Mouse (Mus musculus): Measurements from ENCODE around the gene Vmn1r100. TPM values are rescaled to one million over a fixed set of nuclear protein-coding genes. Genes with fewer than 3 reads are reported as not detected.
"Not testable (repeated sequence)": the region's sequence is repeated elsewhere in the genome, so short reads cannot be mapped to it uniquely, and the experiment has no call there.

Gene Vmn1r100
- not detected in 2 replicates for polyA plus RNA-seq (2014; fragmentation: Nextera tagmentation; extraction: Ambion mirVana)

DNA sequence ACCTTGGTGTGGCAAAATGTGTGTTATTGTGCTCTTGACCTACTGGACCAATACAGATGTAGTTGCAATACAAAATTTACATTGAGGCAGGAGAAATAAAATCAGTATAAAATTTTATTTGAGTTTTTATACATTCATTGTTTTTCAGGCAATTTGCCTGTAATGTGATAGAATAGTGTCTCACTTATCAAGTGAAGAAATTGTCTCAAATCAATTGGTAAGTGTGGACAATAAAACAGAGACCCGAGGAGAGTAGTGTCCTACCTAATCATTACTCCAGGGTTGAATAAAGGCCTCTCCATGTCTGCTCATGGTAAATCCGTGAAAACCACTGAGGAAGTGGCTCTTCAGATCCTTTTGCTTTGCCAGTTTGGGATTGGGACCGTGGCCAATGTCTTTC is at the start of gene Vmn1r100:
Gene Vmn1r100 (plus strand): TSS at position 301 of the 400 bp plus-strand sequence.
- H3K4me1 ChIP-seq (ENCODE audit: control insufficient read depth, insufficient read depth, low read length); H3K27me3 ChIP-seq (ENCODE audit: control insufficient read depth, insufficient read depth, low read length); H3K9ac ChIP-seq (replicated peaks; ENCODE audit: low read depth, low read length); H3K4me2 ChIP-seq (ENCODE audit: low read depth, low read length); H3K27ac ChIP-seq (ENCODE audit: low read depth, low read length); H3K4me3 ChIP-seq (ENCODE audit: low read depth, low read length); H3K9me3 ChIP-seq (ENCODE audit: control insufficient read depth, low read length); H3K36me3 ChIP-seq (ENCODE audit: control insufficient read depth, insufficient read depth, low read length); ATAC-seq (ENCODE audit: low read depth): not testable (repeated sequence)
- no CpG with 5 or more reads among the region's 3 CpGs for WGBS

DNA sequence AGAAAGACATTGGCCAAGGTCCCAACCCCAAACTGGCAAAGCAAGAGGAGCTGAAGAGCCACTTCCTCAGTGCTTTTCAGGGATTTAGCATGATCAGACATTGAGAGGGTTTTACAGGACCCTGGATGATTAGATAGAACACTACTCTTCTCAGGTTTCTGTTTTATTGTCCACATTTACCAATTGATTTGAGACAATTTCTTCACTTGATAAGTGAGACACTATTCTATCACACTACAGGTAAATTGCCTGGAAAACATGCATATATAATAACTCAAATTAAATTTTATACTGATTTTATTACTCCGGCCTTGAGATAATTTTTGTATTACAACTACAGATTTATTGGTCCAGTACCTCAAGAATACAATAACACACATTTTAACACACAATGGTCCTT is 42.4 kb upstream of the Vmn1r100 start, which contains the start of gene Gm5728:
Gene Gm5728 (minus strand): TSS at position 101 of the 400 bp plus-strand sequence.
- no CpG with 5 or more reads among the region's 1 CpGs for WGBS
- not testable (repeated sequence) for H3K27ac ChIP-seq (ENCODE audit: low read depth, low read length); H3K4me1 ChIP-seq (ENCODE audit: control insufficient read depth, insufficient read depth, low read length); H3K4me3 ChIP-seq (ENCODE audit: low read depth, low read length); H3K9me3 ChIP-seq (ENCODE audit: control insufficient read depth, low read length); ATAC-seq (ENCODE audit: low read depth); H3K36me3 ChIP-seq (ENCODE audit: control insufficient read depth, insufficient read depth, low read length); H3K27me3 ChIP-seq (ENCODE audit: control insufficient read depth, insufficient read depth, low read length); H3K9ac ChIP-seq (replicated peaks; ENCODE audit: low read depth, low read length); H3K4me2 ChIP-seq (ENCODE audit: low read depth, low read length)

DNA sequence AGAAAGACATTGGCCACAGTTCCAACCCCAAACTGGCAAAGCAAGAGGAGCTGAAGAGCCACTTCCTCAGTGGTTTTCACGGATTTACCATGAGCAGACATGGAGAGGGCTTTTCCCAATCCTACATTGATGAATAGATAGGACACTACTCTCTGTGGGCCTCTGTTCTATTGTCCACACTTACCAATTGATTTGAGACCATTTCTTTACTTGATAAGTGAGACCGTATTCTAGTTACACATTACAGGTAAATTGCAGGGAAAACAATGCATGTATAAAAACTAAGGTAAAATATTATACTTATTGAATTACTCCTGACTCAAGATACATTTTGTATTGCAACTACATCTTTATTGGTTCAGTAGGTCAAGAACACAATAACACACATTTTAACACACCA is 24.8 kb downstream of the Vmn1r100 start, which contains the start of gene Vmn1r101:
Gene Vmn1r101 (minus strand): TSS at position 101 of the 400 bp plus-strand sequence.
- WGBS, result no CpG with 5 or more reads among the region's 2 CpGs
- H3K4me2 ChIP-seq (ENCODE audit: low read depth, low read length); H3K4me1 ChIP-seq (ENCODE audit: control insufficient read depth, insufficient read depth, low read length); H3K9me3 ChIP-seq (ENCODE audit: control insufficient read depth, low read length); H3K9ac ChIP-seq (replicated peaks; ENCODE audit: low read depth, low read length); H3K4me3 ChIP-seq (ENCODE audit: low read depth, low read length); H3K36me3 ChIP-seq (ENCODE audit: control insufficient read depth, insufficient read depth, low read length); H3K27ac ChIP-seq (ENCODE audit: low read depth, low read length); H3K27me3 ChIP-seq (ENCODE audit: control insufficient read depth, insufficient read depth, low read length); ATAC-seq (ENCODE audit: low read depth): not testable (repeated sequence)

Other genes starting within 250 kb of the Vmn1r100 start
- gene Vmn1r94, start 249.6 kb upstream of the Vmn1r100 start, polyA plus RNA-seq (2014; fragmentation: Nextera tagmentation; extraction: Ambion mirVana), result not detected in 2 replicates
- not detected in 2 replicates for gene Vmn1r95, start 224.2 kb upstream of the Vmn1r100 start, polyA plus RNA-seq (2014; fragmentation: Nextera tagmentation; extraction: Ambion mirVana)
- not detected in 2 replicates for gene Gm6164, start 212.3 kb upstream of the Vmn1r100 start, polyA plus RNA-seq (2014; fragmentation: Nextera tagmentation; extraction: Ambion mirVana)
- not detected in 2 replicates for gene Gm4498, start 184.1 kb upstream of the Vmn1r100 start, polyA plus RNA-seq (2014; fragmentation: Nextera tagmentation; extraction: Ambion mirVana)
- not detected in 2 replicates for gene Gm5890, start 155.1 kb upstream of the Vmn1r100 start, polyA plus RNA-seq (2014; fragmentation: Nextera tagmentation; extraction: Ambion mirVana)
- gene Gm4133, start 83.9 kb upstream of the Vmn1r100 start, polyA plus RNA-seq (2014; fragmentation: Nextera tagmentation; extraction: Ambion mirVana), result not detected in 2 replicates
- not detected in 2 replicates for gene Gm5728, start 42.5 kb upstream of the Vmn1r100 start, polyA plus RNA-seq (2014; fragmentation: Nextera tagmentation; extraction: Ambion mirVana)
- not detected in 2 replicates for gene Vmn1r101, start 24.7 kb downstream of the Vmn1r100 start, polyA plus RNA-seq (2014; fragmentation: Nextera tagmentation; extraction: Ambion mirVana)
- gene Gm10670, start 57.0 kb downstream of the Vmn1r100 start, polyA plus RNA-seq (2014; fragmentation: Nextera tagmentation; extraction: Ambion mirVana), result not detected in 2 replicates
- gene Vmn1r103, start 92.6 kb downstream of the Vmn1r100 start, polyA plus RNA-seq (2014; fragmentation: Nextera tagmentation; extraction: Ambion mirVana), result not detected in 2 replicates
- not detected in 2 replicates for gene Vmn1r104, start 115.9 kb downstream of the Vmn1r100 start, polyA plus RNA-seq (2014; fragmentation: Nextera tagmentation; extraction: Ambion mirVana)
- gene Gm5726, start 127.8 kb downstream of the Vmn1r100 start, polyA plus RNA-seq (2014; fragmentation: Nextera tagmentation; extraction: Ambion mirVana), result not detected in 2 replicates
- not detected in 2 replicates for gene Gm4141, start 158.3 kb downstream of the Vmn1r100 start, polyA plus RNA-seq (2014; fragmentation: Nextera tagmentation; extraction: Ambion mirVana)
- gene Gm4513, start 181.1 kb downstream of the Vmn1r100 start, polyA plus RNA-seq (2014; fragmentation: Nextera tagmentation; extraction: Ambion mirVana), result not detected in 2 replicates

All from neural tube, embryonic 14.5 days (tissue).